Mouse (Mus musculus) ES-E14 (cell line): ENCODE measurements around the gene Thoc6. TPM values are rescaled to one million over a fixed set of nuclear protein-coding genes. Genes with fewer than 3 reads are reported as not detected.
A peak's percentile ranks its signal among the peaks of the same experiment; 100 is the strongest.

Source experiments
- DNase-seq: peaks from one replicate; pipeline ENCODE4 v3.0.0-alpha.2; 2013; ENCODE audit warnings: low read depth, low spot score
- H3K27ac ChIP-seq: 2 replicates; pipeline ENCODE4 v1.5.1; 2012; ENCODE audit warnings: low read depth, mild to moderate bottlenecking, low read length, moderate library complexity, mixed read lengths; ENCODE audit not compliant: poor library complexity, insufficient read depth, severe bottlenecking
- H3K36me3 ChIP-seq: 2 replicates; pipeline ENCODE4 v1.6.1; 2012; ENCODE audit warnings: mild to moderate bottlenecking, low read length, moderate library complexity, mixed read lengths; ENCODE audit not compliant: control insufficient read depth, poor library complexity, insufficient read depth, severe bottlenecking
- H3K4me1 ChIP-seq, 2 experiments: fragments of 150-350 bp in 1 of 2; sonication (generic) in 1 of 2; 2 replicates each; pipeline ENCODE4 v1.6.1; 2012; ENCODE audit warnings: low read length in 2 of 2, mild to moderate bottlenecking in 1 of 2, mixed read lengths in 1 of 2; ENCODE audit not compliant: control insufficient read depth in 2 of 2, insufficient read depth in 2 of 2, poor library complexity in 1 of 2
- H3K4me3 ChIP-seq, 2 experiments: fragments of 150-350 bp in 1 of 2; sonication (generic) in 1 of 2; 2 replicates each; pipeline ENCODE4 v1.5.1; 2012; ENCODE audit warnings: low read length in 2 of 2, low read depth in 1 of 2, mild to moderate bottlenecking in 1 of 2, mixed read lengths in 1 of 2; ENCODE audit not compliant: insufficient read depth in 1 of 2, poor library complexity in 1 of 2, severe bottlenecking in 1 of 2
- H3K9ac ChIP-seq: 2 replicates; pipeline ENCODE4 v1.6.1; 2012; ENCODE audit warnings: low read depth, mild to moderate bottlenecking, low read length, mixed read lengths; ENCODE audit not compliant: poor library complexity, insufficient read depth, severe bottlenecking
- H3K9me3 ChIP-seq: fragments of 150-350 bp; sonication (generic); 2 replicates; pipeline ENCODE4 v1.6.1; 2012; ENCODE audit warnings: low read depth, mild to moderate bottlenecking, low read length; ENCODE audit not compliant: control insufficient read depth, insufficient read depth
- CHD2 ChIP-seq: IDR thresholded peaks from 2 replicates; pipeline ENCODE4 v1.6.1; 2014; ENCODE audit warnings: mild to moderate bottlenecking, low read depth, low read length, inconsistent platforms
- HCFC1 ChIP-seq: IDR thresholded peaks from 2 replicates; pipeline ENCODE4 v1.6.1; 2012; ENCODE audit warnings: low read length, inconsistent platforms, borderline replicate concordance; ENCODE audit not compliant: insufficient read depth
- MAFK ChIP-seq: IDR thresholded peaks from 2 replicates; pipeline ENCODE4 v1.6.1; 2014; ENCODE audit warnings: mild to moderate bottlenecking, low read depth, low read length, inconsistent platforms; ENCODE audit not compliant: insufficient read depth
- ZC3H11A ChIP-seq: IDR thresholded peaks from 2 replicates; pipeline ENCODE4 v1.6.1; 2012; ENCODE audit warnings: low read depth, mild to moderate bottlenecking, inconsistent platforms, low read length, borderline replicate concordance
- ZNF384 ChIP-seq: IDR thresholded peaks from 2 replicates; pipeline ENCODE4 v1.6.1; 2012; ENCODE audit warnings: low read depth, low read length, inconsistent platforms
- in situ Hi-C, 2 experiments: fragments of 600-800 bp; cut with MboI; formaldehyde crosslinking; loops; one replicate each; pipeline ENCODE4 v1.15.1; 2025; ENCODE audit warnings: low sequenced_read_pairs in 2 of 2, inconsistent platforms in 1 of 2; ENCODE audit not compliant: unreplicated experiment in 2 of 2
- total RNA-seq: library from RNA; depleted of rRNA; stranded (reverse); fragments of 300-350 nt; gene quantifications from 2 replicates; pipeline ENCODE4 v1.2.3, GENCODE M21; 2012

Thoc6 gene
- total RNA-seq, 1 experiment: 53.7 TPM

DNA sequence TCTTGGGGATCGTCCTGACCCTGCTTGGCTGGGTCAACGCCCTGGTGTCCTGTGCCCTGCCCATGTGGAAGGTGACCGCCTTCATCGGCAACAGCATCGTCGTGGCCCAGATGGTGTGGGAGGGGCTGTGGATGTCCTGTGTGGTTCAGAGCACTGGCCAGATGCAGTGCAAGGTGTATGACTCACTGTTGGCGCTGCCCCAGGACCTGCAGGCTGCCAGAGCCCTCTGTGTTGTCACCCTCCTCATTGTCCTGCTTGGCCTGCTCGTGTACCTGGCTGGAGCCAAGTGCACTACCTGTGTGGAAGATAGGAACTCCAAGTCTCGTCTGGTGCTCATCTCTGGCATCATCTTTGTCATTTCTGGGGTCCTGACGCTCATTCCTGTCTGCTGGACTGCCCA, 7.4 kb upstream of the Thoc6 start:
- DNase-seq: no peak
- Histone ChIP-seq H3K9ac (no peak overlapping the region), H3K9me3 (no peaks in the 10 kb centered on the region), H3K36me3 (peaks cover 6% of the 10 kb centered on the region; the same call in 1 of the 2 replicates), H3K4me1 (peaks cover 5 to 40% of the 10 kb centered on the region in 2 experiments), H3K4me3 (no peak overlapping the region), H3K27ac (no peak overlapping the region)
- TF ChIP-seq ZNF384 (no peak), ZC3H11A (no peak), HCFC1 (no peak), CHD2 (no peak), MAFK (no peak)
- in situ Hi-C loops: no loop called here

DNA sequence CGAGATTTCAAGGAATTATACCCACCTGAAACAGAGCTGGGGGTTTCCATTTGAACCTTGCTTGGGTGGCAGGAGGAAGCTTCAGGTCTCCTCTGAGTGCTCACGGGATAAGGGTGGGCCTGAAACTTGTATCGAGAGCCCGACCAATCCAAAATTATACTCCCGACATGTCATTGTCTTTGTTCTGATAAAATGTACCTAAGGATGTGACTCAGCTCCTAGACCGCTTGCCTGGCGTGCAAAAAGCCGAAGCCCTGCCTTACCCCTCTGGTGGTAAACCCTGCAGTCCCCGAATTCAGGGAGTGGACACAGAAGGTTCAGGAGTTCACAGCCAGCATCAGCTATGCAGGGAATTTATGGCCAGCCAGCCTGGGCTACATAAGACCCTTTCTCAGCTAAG, 6.7 kb upstream of the Thoc6 start:
- in situ Hi-C loops: no loop called here
- H3K4me3 ChIP-seq: peak overlapping the region in 1 of 2 experiments; percentile 69; a peak in 3 of 4 replicates

DNA sequence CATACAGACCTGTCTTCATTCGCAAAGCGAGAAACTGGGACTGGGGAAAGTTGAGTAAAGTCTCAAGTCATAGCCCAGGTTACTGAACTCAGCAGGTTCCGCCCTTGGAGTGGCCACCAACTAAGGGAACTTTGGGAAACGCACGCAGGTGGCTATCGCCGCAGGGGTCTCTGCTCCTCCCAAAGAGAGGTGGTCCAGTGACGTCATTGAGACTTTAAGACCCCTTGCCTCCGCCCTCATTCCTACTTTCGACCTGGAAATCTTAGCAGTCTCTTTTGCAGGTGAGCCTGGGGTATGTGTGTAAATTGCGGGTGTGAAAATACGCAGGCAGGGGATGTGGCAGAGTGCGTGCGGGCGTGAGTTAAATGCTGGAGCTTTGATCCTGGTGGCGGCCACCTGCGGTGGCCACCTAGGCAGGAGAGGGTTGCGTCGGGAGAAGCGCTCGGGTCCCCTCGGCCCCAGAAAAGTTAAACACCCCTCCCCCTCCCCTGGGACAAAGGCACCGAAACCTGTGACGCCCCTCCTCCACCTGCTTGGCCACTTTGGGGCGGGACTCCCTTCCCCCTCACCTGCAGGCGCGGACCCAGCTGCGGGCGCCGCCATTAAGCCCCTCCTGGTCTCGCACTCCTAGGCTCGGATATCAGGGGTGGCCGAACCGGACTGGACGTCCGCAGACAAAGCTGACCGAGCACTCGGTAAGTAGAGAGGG, 5.6 kb upstream of the Thoc6 start, which contains the start of gene Cldn6:
TSS of gene Cldn6 (plus strand) at position 123 of the 709 bp plus-strand sequence.
- peak within 1 kb of the TSS; percentile 56 to 69 for H3K4me3 ChIP-seq
- peaks cover 5 to 44% of the 10 kb centered on the region in 2 experiments for H3K4me1 ChIP-seq
- no peak for DNase-seq
- TF ChIP-seq HCFC1 (no peak), CHD2 (no peak), ZNF384 (no peak), ZC3H11A (no peak), MAFK (no peak)
- H3K9ac ChIP-seq: peak within 1 kb of the TSS; percentile 67
- H3K36me3 ChIP-seq: peaks cover 8% of the 10 kb centered on the region; the same call in 1 of the 2 replicates
- in situ Hi-C loops: no loop called here
- no peak within 1 kb of the TSS for H3K27ac ChIP-seq
- H3K9me3 ChIP-seq: no peaks in the 10 kb centered on the region

More for the DNA sequence above, 6.7 kb upstream of the Thoc6 start:
- DNase-seq: no peak
- H3K4me1 ChIP-seq: peaks cover 5 to 44% of the 10 kb centered on the region in 2 experiments
- no peak overlapping the region for H3K27ac ChIP-seq
- H3K9ac ChIP-seq: peak overlapping the region; percentile 67
- H3K36me3 ChIP-seq: peaks cover 6% of the 10 kb centered on the region; the same call in 1 of the 2 replicates
- TF ChIP-seq CHD2 (no peak), MAFK (no peak), ZNF384 (no peak), HCFC1 (no peak), ZC3H11A (no peak)
- no peaks in the 10 kb centered on the region for H3K9me3 ChIP-seq

DNA sequence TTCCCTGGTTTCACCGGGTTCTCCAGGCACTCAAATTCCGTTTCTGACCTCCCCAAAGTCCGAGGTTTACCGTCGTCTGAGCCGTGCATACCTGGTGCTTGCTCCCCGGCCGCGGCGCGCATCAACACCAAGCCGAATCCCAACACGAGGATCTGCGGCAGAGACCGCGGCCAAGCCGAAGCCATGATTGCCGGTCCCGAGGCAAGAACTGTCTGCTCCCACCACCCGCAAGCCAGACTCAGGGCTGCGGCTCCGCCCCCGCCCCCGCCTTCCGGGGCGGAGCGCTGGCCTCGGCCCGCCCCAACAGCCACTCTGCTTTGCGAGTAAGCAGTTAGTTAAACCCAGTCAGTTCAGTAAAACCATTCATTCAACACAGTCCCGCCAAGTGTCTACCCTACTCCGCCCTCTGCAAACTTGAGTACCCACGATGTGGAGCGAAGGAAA, 3.6 kb upstream of the Thoc6 start, which contains the start of gene Tnfrsf12a:
TSS of gene Tnfrsf12a (minus strand) at position 233 of the 444 bp plus-strand sequence.
- Histone ChIP-seq H3K9me3 (no peaks in the 10 kb centered on the region), H3K9ac (peak within 1 kb of the TSS; percentile 85), H3K36me3 (peaks cover 8% of the 10 kb centered on the region; the same call in 1 of the 2 replicates), H3K4me3 (peak within 1 kb of the TSS; percentile 83 to 84), H3K27ac (no peak within 1 kb of the TSS), H3K4me1 (peaks cover 4 to 30% of the 10 kb centered on the region in 2 experiments; a peak in 3 of 4 replicates)
- TF ChIP-seq ZC3H11A (no peak), ZNF384 (no peak), HCFC1 (no peak), MAFK (no peak), CHD2 (no peak)
- in situ Hi-C loops: no loop called here
- peak; percentile 80 for DNase-seq
